Mouse (Mus musculus) heart, postnatal 0 days (tissue): ENCODE measurements around the gene Fam83d. TPM values are rescaled to one million over a fixed set of nuclear protein-coding genes. Genes with fewer than 3 reads are reported as not detected.

Experiments used
- ATAC-seq: fragments of 200-750 bp; cut with Nextera tagmentation; 2 replicates; pipeline ENCODE4 v1.8.0; 2017; ENCODE audit warnings: low read depth, moderate number of reproducible peaks, moderate library complexity; ENCODE audit not compliant: insufficient read depth
- DNase-seq: peaks from one replicate; pipeline ENCODE4 v3.0.0-alpha.2; 2016; ENCODE audit warnings: low spot score
- H3K27ac ChIP-seq: fragments of 300-500 bp; sonication (generic); 2 replicates; pipeline ENCODE4 v1.5.1; 2014; ENCODE audit warnings: low read depth, mild to moderate bottlenecking
- H3K27me3 ChIP-seq: fragments of 300-500 bp; sonication (generic); 2 replicates; pipeline ENCODE4 v1.6.1; 2014; ENCODE audit warnings: low read length, mixed read lengths; ENCODE audit not compliant: control insufficient read depth, insufficient read depth
- H3K36me3 ChIP-seq: fragments of 300-500 bp; sonication (generic); replicated peaks from 2 replicates; pipeline ENCODE4 v1.6.1; 2014; ENCODE audit warnings: low read length, mixed read lengths; ENCODE audit not compliant: control insufficient read depth, insufficient read depth
- H3K4me1 ChIP-seq: fragments of 300-500 bp; sonication (generic); 2 replicates; pipeline ENCODE4 v1.6.1; 2014; ENCODE audit warnings: antibody characterized with exemption; ENCODE audit not compliant: control insufficient read depth, insufficient read depth
- H3K4me2 ChIP-seq: fragments of 300-500 bp; sonication (generic); 2 replicates; pipeline ENCODE4 v1.6.1; 2014; ENCODE audit warnings: low read depth, mild to moderate bottlenecking, low read length, moderate library complexity
- H3K4me3 ChIP-seq: fragments of 300-500 bp; sonication (generic); 2 replicates; pipeline ENCODE4 v1.5.1; 2014; ENCODE audit warnings: low read depth, low read length
- H3K9ac ChIP-seq: fragments of 300-500 bp; sonication (generic); replicated peaks from 2 replicates; pipeline ENCODE4 v1.6.1; 2014; ENCODE audit warnings: low read depth, low read length, mixed read lengths
- H3K9me3 ChIP-seq: fragments of 300-500 bp; sonication (generic); replicated peaks from 2 replicates; pipeline ENCODE4 v1.6.1; 2016; ENCODE audit warnings: low read length; ENCODE audit not compliant: control insufficient read depth
- CTCF ChIP-seq: IDR thresholded peaks from 2 replicates; pipeline ENCODE4 v1.5.1; 2016; ENCODE audit warnings: antibody characterized with exemption, control low read depth, low read depth
- EP300 ChIP-seq: IDR thresholded peaks from 2 replicates; pipeline ENCODE4 v1.6.1; 2016; ENCODE audit warnings: antibody characterized with exemption, low read depth
- WGBS: fragments of 180-500 bp; shearing (Covaris S2); extraction: QIAGEN DNeasy Blood & Tissue Kit; methylation state at CpG from one replicate; pipeline ENCODE4 v1.1.7; 2014; 5-methylcytosine and 5-hydroxymethylcytosine counted together
- polyA plus RNA-seq: library from polyadenylated mRNA; unstranded; fragments of >200 nt; fragmentation: Nextera tagmentation; extraction: Ambion mirVana; gene quantifications from 2 replicates; pipeline ENCODE4 v1.2.1, GENCODE M21; 2015
- total RNA-seq: library from RNA; depleted of rRNA; stranded (reverse); fragments of >200 nt; gene quantifications from 2 replicates; pipeline ENCODE4 v1.2.3, GENCODE M21; 2014; ENCODE audit warnings: low replicate concordance

Gene Fam83d
- total and polyA plus RNA-seq, 2 experiments from 2014 or later, result 18.6 to 37.7 TPM

DNA sequence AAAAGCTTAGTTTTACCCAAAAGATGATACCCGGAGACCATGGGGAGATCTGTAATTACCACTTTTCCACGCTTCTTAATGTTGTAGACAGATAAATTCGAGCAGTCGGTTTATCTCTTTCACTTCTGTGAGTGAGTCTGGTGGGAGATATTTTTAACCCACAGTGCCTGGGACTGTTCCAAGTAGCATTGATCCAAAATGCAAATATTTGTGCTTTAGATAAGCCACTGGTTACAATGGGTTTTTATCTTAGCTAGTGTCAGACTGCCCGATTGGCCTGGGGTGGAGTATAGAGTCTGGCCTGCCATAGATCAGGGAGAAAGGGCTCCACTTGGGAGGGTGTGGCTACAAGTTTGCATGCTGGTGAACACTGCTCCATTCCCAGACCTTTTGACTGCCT is 878 bp downstream of the Fam83d start:
- peak overlapping the region; percentile 82 for H3K4me3 ChIP-seq
- 0 out of 2 replicates have a peak overlapping the region, but pooled peaks have one; percentile 12 for H3K27ac ChIP-seq
- TF ChIP-seq EP300 (no peak), CTCF (no peak)
- H3K27me3 ChIP-seq, result no peaks in the 10 kb centered on the region
- no peaks in the 10 kb centered on the region for H3K9me3 ChIP-seq
- DNase-seq, result no peak
- peak overlapping the region; percentile 43 for H3K9ac ChIP-seq
- ATAC-seq, result no peak
- H3K4me1 ChIP-seq, result peaks cover 36% of the 10 kb centered on the region
- peak overlapping the region; percentile 100 for H3K4me2 ChIP-seq
- WGBS, result 2% methylated on average over 5 of the region's 5 CpGs
- no peaks in the 10 kb centered on the region for H3K36me3 ChIP-seq

DNA sequence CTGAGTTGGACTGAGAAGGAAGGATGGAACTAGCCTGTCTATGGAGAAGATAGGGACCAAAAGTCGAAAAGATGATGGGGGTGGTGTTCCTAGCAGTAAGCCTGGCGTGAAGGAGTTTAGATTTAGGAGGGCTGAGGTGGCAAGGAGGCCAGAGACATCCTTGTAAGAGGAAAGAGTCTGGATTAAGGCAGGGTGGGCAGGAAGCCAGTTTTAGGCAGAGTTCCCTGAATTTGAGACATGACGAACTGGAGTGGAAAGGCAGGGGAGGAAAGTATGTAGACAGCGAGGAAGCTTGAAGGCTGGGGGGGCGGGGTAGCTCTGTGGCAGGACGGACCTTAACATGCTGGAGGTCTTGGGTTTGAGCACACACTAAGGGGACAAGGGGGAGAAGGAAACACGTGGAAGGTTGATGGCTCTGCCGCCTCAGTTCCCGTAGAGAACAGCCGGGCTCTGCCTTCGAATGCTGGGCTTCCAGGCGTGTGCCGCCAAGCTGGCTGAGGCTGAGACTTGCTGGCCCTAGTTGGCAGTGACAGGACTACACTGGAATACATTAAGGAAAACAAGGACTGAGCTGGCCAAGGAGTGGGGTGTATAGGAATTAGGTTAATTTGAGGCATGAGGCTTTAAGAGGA is 2.3 kb downstream of the Fam83d start:
- Histone ChIP-seq H3K4me3 (peak overlapping the region; percentile 82), H3K36me3 (no peaks in the 10 kb centered on the region), H3K4me2 (peak overlapping the region; percentile 100), H3K27me3 (no peaks in the 10 kb centered on the region), H3K9ac (peak overlapping the region; percentile 43; the same call in 1 of the 2 replicates), H3K4me1 (peaks cover 42% of the 10 kb centered on the region), H3K27ac (no peak overlapping the region), H3K9me3 (no peaks in the 10 kb centered on the region)
- ATAC-seq, result no peak
- no peak for DNase-seq
- TF ChIP-seq CTCF (no peak), EP300 (no peak)
- 18% methylated on average over 13 of the region's 13 CpGs for WGBS

DNA sequence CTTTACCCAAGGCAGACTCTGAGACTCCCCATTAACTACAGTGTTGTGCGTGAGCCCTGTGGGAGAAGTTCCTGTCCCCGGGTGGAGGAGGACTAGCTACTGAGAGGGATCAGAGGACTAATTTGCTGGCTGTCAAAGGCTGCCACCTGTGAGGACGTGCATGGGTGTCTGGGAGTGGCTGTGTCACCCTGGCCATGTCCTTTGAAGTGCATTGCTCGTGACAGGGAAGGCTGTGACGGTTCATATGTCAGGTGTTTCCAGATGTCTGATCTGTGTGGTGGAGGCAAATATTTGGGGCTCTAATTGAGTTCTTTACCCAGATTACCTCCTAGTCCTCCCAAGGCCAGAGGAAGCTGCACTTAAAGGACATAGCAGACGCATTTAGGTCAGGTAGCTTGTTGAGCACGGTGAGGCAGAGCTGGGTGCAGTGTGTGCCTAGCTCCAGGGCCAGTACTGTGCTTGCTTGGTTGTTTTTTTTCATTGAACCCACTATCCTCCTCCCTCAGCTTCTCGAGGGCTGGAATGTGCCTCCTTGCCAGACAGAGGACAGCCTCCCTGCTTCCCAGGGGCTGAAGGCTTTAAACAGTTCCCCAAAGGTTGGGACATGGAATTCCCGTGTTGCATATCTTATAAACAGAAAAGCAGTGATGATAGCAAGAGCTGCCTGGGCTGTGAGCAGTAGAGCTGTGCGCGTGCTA is 3.3 kb downstream of the Fam83d start:
- no peaks in the 10 kb centered on the region for H3K27me3 ChIP-seq
- no peaks in the 10 kb centered on the region for H3K9me3 ChIP-seq
- peak overlapping the region; percentile 100 for H3K4me2 ChIP-seq
- no peak overlapping the region; the same call in 1 of the 2 replicates for H3K4me3 ChIP-seq
- no peak for DNase-seq
- ATAC-seq, result no peak
- no peaks in the 10 kb centered on the region for H3K36me3 ChIP-seq
- no peak overlapping the region for H3K27ac ChIP-seq
- no peak overlapping the region for H3K9ac ChIP-seq
- no peak for TF ChIP-seq CTCF
- TF ChIP-seq EP300, result no peak
- WGBS, result 35% methylated on average over 11 of the region's 11 CpGs
- H3K4me1 ChIP-seq, result peaks cover 42% of the 10 kb centered on the region

DNA sequence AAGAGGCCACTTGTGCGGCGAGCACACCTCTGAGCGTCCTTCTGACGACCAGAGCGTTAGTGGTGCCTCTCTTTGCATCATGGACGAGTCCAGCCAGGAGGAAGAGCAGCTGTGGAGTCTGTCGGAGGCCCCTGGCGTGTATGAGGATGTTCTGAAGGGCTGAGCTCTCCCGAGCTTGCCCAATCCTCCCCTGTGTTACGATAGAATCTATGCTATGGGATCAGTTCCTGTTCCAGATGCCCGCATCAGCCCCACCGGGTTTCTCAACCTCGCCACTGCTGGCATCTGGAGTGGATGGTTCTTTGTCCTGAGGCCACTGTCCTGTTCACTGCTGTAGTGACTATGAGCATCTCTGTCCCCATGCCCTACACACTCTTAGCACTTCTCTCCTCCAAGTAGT is 4.9 kb downstream of the Fam83d start:
- TF ChIP-seq EP300, result no peak
- TF ChIP-seq CTCF, result no peak
- 66% methylated on average over 13 of the region's 13 CpGs for WGBS
- H3K4me2 ChIP-seq, result no peak overlapping the region
- H3K27me3 ChIP-seq, result no peaks in the 10 kb centered on the region
- ATAC-seq (no peak), DNase-seq (no peak)
- no peak overlapping the region for H3K27ac ChIP-seq
- H3K4me1 ChIP-seq, result peaks cover 58% of the 10 kb centered on the region
- H3K9ac ChIP-seq, result no peak overlapping the region
- no peak overlapping the region for H3K4me3 ChIP-seq
- no peaks in the 10 kb centered on the region for H3K9me3 ChIP-seq
- no peaks in the 10 kb centered on the region for H3K36me3 ChIP-seq

DNA sequence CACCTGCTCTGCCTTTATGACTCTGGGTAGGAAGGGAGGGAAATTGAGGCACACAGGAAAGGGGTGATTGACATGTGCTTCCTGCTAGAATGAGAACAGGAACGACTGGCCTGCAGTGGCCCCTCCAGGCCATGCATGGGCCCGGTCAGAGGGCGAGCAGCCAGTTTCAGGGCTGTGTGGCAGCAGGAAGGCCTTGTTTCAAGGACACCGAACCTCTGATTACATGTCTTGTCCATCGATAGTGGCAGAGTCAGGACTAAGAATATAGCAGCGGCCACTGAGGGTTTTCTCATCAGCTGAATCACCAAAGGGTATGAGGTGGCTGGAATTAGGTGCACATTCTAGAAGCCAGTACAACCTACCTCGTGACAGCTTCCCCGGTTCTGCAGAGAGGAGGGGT is 7.0 kb downstream of the Fam83d start:
- Histone ChIP-seq H3K4me2 (no peak overlapping the region), H3K9ac (no peak overlapping the region), H3K4me3 (no peak overlapping the region), H3K36me3 (peaks cover 2% of the 10 kb centered on the region; the same call in 1 of the 2 replicates), H3K9me3 (no peaks in the 10 kb centered on the region), H3K4me1 (peaks cover 49% of the 10 kb centered on the region), H3K27me3 (no peaks in the 10 kb centered on the region), H3K27ac (no peak overlapping the region)
- no peak for DNase-seq
- WGBS, result 22% methylated on average over 8 of the region's 8 CpGs
- TF ChIP-seq EP300 (no peak), CTCF (no peak)
- no peak for ATAC-seq
